Mouse (Mus musculus) embryo, embryonic 10.5 days (tissue): ENCODE results near the gene Tspear.
"Not testable (repeated sequence)": the region's sequence is repeated elsewhere in the genome, so short reads cannot be mapped to it uniquely, and the experiment has no call there.

ENCODE experiments used
- DNase-seq: peaks from one replicate; pipeline ENCODE4 v3.0.0-alpha.2; 2015; ENCODE audit warnings: low spot score

Tspear gene

DNA sequence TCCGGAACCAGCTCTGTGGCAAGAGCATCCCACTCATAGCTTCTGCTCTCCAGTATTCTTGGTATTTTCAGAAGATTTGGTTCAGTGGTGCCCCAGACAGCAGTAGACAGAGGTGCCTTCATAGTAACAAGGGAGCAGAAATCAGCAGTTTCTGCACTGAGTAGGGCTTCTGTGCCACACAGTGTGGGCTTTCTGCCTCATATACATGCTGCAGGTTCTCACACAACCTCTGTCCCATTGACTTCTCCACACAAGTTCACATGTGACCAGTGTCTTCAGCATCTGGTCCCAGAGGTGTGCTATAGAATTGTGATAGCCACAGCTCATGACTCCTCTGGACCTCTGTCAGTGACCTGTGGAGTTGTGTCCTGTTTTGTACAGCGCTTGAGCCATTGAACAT is 102.3 kb downstream of the Tspear start:
- DNase-seq, result no peak

DNA sequence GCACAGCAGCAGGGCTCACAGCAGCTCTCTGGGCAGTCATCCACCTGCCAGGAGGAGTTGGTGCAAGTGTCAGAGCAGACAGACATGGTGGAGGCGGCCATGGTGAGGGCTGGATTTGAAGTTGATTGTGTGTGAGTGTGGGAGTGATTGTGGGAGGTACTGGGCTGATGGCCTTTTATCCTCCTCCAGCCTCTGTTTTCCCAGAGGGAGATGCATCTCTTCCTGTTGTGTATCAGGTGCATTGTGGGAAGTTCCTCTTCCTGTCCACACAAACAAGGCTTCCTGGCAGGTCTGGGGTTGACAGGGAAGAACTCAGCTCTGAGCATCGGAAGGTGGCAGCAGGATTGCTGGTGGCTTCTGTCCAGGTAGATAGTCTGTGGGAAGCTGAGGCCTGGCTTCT is 108.6 kb downstream of the Tspear start, which contains the start of gene Gm9639:
Gene Gm9639 (minus strand): TSS at position 101 of the 400 bp plus-strand sequence.
- no peak for DNase-seq

DNA sequence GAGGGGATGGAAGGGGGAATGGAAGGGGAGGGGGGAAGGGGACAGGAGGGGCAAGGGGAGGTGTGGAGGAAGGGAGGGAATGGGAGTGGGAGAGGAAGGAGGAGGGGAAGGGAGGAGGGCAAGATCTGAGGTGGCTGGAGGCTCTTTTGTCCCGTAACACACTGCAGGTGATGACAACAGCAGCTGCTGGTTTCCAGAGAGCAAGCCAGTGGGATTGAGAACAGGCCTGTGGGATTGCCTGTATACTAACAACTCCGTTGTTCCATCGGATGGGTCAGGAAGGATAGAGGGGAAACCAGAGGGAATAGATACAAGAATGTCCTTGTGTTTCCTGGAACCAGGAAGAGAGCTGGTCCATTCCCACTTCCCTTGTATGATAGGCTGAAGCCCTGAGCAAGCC is 111.3 kb downstream of the Tspear start:
- DNase-seq, result peak; percentile 9

- DNase-seq, result not testable (repeated sequence)
Observed at GRCm38 (mm10) chr10:77798164-77798920, 112.0 kb downstream of the Tspear start.

- no peak for DNase-seq
Observed at GRCm38 (mm10) chr10:77798921-77799508, 112.6 kb downstream of the Tspear start, which contains the start of gene Gm19668. Gene Gm19668 (minus strand): TSS chr10:77799133.

DNA sequence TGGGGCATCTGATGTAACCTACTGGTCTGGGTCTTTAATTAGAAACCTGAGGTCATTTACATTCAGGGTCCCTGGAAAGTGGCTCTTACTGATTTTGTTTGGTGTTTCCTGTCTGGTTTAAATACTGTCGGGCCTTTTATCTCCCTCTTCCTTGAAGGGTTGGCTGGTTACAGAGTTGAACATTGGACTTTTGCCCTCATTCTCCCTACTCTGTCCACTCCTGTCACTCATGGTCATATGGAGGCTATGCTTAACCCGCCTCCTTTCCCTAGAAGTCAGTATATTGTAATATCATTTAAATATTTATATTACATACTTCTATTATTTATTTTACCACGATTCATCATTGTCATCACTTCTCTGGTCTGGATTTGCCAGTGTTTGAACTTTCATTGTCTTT is 117.7 kb downstream of the Tspear start:
- DNase-seq, result no peak

DNA sequence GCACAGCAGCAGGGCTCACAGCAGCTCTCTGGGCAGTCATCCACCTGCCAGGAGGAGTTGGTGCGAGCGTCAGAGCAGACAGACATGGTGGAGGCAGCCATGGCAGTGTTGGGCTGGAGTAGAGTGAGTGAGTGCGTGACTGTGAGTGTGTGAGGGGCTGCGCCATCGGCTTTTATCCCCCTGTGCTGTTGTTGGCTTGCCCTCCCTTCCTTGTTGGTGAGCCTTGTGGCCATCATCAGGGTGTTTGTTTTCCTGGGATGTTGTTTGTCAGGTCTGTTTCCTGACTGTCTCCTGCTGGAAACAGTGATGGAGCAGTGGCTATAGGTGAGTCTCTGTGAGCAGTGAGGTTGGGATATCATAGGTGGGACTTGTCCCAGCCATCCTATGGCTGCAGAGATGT is 125.4 kb downstream of the Tspear start, which contains the start of gene Gm9507:
Gene Gm9507 (minus strand): TSS at position 101 of the 400 bp plus-strand sequence.
- no peak for DNase-seq

GRCm38 (mm10) chr10:77814382-77814781 is 128.0 kb downstream of the Tspear start, which contains the start of gene Gm2696:
Gene Gm2696 (plus strand): TSS chr10:77814682.
- DNase-seq, result no peak

DNA sequence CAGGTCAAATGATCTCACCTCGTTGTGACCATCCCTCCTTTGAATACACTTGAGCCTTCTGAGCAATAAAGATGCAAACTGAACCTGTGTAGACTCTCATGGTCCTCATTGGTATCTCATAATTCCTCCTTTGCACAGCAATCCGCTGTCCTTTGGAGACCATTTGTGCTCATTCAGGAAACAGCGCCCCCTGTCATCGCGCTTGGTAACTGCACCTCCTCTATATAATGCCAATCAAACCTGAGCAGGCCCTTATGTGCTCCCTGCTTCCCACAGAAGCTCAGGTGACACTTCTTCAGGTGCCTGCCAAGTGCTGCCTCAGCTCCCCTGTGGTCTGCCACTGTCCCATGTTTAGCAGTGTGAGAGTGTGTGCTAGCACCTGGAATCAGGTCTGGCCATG is 129.1 kb downstream of the Tspear start:
- peak; percentile 51 for DNase-seq

- no peak for DNase-seq
Observed at GRCm38 (mm10) chr10:77818523-77818922, 132.2 kb downstream of the Tspear start.

- DNase-seq, result no peak
Observed at GRCm38 (mm10) chr10:77819203-77819602, 132.8 kb downstream of the Tspear start.

DNA sequence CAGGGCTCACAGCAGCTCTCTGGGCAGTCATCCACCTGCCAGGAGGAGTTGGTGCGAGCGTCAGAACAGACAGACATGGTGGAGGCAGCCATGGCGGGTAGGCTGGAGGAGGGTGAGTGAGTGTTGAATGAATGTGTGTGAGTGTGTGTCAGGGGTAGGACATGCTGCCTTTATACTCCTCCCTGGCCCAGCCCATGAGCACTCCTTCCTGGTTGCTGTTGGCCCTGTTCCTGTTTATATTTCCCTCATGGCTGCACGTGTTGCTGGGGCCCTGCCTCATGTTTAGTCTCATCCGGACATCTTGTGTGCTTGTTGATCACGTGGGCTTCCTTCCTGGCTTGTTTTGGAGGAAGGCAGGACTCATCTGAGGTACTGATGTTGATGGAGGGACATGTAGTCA is 140.6 kb downstream of the Tspear start, which contains the start of gene Krtap10-4:
Gene Krtap10-4 (minus strand): TSS at position 145 of the 400 bp plus-strand sequence.
- DNase-seq, result no peak

DNA sequence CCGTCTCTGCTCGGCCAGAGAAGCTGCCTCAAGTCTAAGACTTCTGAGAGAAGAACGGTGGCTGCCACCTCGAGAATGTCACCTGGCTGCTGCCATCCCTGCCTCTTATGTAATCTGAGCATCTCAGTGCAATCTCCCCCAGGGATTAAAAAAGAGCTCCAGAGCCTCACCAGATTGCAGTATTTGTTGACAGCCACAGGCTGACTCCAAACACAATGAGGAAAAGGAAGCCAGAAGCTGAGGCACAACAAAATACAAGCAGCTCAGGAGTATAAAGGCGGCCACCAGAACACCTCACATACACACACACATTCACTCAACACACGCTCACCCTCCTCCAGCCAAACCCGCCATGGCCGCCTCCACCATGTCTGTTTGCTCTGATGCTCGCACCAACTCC is 149.3 kb downstream of the Tspear start, which contains the start of gene Krtap10-10:
Gene Krtap10-10 (plus strand): TSS at position 301 of the 400 bp plus-strand sequence.
- no peak for DNase-seq

GRCm38 (mm10) chr10:77839006-77839405 is 152.6 kb downstream of the Tspear start:
- no peak for DNase-seq

- DNase-seq, result no peak
Observed at GRCm38 (mm10) chr10:77846503-77846902, 160.1 kb downstream of the Tspear start, which contains the start of gene Gm36176. Gene Gm36176 (plus strand): TSS chr10:77846803.

DNA sequence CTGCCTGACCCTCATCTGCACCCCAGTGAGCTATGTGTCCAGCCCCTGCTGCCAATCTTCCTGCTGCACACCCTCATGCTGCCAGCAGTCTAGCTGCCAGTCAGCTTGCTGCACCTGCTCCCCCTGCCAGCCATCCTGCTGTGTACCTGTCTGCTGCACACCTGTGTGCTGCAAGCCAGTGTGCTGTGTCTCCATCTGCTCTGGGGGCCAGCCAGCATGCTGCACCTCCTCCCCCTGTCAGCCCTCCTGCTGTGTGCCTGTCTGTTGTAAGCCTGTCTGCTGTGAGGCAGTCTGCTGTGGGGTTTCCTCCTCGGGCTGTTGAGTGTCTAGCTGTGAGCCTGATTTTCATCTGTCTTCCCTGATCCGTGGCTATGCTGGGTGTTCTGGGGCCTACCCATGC is 160.6 kb downstream of the Tspear start:
- no peak for DNase-seq

DNA sequence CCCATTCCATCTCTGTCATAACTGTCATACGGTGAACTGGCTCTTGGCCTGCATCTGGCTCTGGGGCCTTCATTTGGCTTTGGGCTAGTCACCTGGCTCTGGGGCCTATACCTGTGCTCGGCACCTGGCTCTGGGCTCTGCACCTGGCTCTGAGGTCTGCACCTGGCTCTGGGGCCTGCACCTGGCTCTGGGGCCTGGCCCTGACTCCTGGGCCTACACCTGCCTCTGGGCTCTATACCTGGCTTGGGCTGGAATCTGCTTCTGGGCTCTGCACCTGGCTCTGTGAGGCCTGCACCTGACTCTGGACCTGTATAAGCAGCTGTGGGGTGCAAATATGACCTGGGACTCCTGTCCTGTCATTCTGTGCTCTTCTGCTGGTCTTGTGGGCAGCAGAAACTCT is 161.2 kb downstream of the Tspear start:
- DNase-seq, result no peak

GRCm38 (mm10) chr10:77852559-77852958 is 166.2 kb downstream of the Tspear start, which contains the start of gene Gm10318:
Gene Gm10318 (plus strand): TSS chr10:77852859.
- no peak for DNase-seq

GRCm38 (mm10) chr10:77861675-77862074 is 175.3 kb downstream of the Tspear start, which contains the start of gene Gm3285:
Gene Gm3285 (plus strand): TSS chr10:77861975.
- DNase-seq, result no peak

GRCm38 (mm10) chr10:77864067-77864761 is 177.8 kb downstream of the Tspear start:
- DNase-seq, result peak; percentile 79

- DNase-seq, result no peak
Observed at GRCm38 (mm10) chr10:77864762-77865143, 178.4 kb downstream of the Tspear start.

DNA sequence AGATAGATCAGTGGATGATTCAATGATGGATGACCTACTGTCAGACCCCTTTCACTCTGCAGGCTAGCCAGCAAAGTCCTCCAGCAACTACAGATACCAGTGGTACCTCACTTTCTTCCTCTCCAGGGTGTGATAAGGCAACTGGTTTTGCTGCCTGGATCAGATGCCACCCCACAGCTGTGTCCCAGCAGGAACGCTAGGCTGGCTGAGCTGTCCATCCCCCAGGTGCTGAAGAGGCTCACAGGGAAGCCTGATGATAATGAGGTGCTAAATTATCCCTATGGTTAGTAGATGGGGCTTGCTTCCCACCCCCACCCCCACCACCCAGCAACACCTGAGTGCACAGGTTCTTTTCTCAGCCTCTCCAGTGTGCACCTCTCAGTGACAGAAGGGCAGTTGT is 181.2 kb downstream of the Tspear start:
- peak; percentile 9 for DNase-seq
